Mouse (Mus musculus) cerebellum, postnatal 36 days (tissue): ENCODE results near the gene Grin2a.

ENCODE experiments used
- DNase-seq, 2 experiments: peaks; one replicate each; pipeline ENCODE4 v3.0.0; 2021 to 2022; ENCODE audit warnings: mixed read lengths in 2 of 2

The Grin2a gene

GRCm38 (mm10) chr16:9994951-9995813 lies at the start of gene Grin2a:
TSS of gene Grin2a (minus strand) at chr16:9995560.
- DNase-seq: peak; percentile 78 to 81

DNA sequence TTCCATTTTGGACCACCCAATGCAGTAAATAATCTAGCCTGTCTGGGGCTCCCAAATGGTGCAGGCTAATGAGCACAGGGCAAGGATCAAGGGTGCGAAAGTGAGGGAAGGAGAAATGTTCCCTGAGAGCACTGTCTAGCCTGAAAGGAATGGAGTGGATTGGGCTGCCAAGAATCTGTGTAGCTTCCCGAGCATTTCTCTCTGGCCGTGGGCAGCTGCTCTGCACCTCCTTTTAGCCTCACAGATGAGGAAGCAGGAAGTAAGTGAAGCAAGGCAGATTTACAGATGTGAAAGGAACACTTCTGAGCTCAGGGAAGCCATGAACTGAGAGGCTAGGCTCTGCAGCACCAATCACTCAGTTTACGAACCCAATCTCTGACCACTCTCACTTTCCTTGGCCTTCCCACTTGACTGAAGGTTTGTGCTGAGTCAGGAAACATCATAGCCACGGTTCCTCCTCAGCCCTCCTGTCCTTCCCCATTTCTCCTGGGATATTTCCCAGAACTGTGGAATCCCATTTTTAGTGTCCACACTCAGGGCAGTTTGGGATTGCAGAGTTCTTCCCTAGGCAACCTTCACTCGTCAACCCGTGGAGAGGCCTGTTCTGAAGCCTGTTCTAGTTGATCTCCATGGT lies 40.3 kb upstream of the Grin2a start:
- no peak for DNase-seq

- DNase-seq: no peak
Measured at GRCm38 (mm10) chr16:10033416-10033979, 38.1 kb upstream of the Grin2a start.

DNA sequence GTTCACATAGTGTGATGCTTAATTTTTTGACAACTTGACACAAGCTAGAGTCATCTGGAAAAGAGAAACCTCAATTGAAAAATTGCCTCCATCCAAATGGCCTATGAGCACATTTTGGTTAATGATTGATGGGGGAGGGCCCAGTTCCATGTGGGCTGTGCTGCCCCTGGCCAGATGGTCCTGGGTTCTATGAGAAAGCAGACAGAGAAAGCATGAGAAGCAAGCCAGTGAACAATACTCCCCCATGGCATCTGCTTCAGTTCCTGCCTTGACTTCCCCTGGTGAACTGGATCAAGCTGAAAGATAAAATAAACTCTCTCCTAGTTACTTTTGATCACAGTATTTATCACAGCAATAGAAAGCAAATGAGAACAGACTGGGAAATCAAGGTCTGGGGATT lies 36.5 kb upstream of the Grin2a start:
- DNase-seq: no peak

DNA sequence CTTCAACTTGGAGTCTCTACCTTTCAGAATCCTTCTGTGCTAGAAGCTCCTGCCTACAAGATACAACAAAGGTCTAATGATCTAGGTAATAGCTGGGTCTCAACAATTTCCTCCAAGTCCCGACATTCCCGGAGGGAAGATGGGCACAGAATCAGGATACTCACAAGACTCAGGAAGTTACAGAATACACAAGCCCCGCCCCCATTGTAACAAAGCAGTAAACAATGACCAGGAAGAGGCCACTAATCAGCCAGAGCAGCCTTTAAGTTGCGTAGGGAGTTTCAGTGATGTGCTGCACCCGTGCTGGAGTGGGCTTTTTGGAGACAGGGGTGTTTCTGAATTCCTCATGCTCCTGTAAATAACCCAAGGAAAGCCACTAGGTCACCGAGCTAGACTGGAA lies 31.4 kb upstream of the Grin2a start:
- DNase-seq: no peak

GRCm38 (mm10) chr16:10009743-10010142 lies 14.4 kb upstream of the Grin2a start:
- no peak for DNase-seq

DNA sequence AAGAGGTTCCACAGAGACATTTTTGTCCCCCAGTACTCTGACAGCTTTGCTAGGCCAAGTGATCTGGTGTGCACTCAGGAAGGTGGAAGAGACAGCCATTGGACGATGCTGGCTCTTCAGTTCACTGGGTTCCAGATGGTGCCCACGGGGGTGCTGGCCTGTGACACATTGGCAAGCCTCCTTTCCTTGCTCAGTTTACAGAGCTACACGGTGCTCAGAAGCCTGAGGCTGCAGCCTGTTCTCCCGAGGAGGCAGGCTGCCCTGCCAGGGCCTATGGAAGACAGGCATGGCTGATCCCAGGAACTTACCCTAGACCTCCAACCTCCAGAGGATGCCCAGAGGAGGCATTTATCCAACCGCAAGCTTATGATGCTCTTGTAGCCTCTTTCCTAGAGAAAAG lies 10.2 kb upstream of the Grin2a start:
- DNase-seq: peak; percentile 98 to 99

- no peak for DNase-seq
Measured at GRCm38 (mm10) chr16:10004096-10004495, 8.7 kb upstream of the Grin2a start.

- DNase-seq: no peak
Measured at GRCm38 (mm10) chr16:10003001-10003400, 7.6 kb upstream of the Grin2a start.

DNA sequence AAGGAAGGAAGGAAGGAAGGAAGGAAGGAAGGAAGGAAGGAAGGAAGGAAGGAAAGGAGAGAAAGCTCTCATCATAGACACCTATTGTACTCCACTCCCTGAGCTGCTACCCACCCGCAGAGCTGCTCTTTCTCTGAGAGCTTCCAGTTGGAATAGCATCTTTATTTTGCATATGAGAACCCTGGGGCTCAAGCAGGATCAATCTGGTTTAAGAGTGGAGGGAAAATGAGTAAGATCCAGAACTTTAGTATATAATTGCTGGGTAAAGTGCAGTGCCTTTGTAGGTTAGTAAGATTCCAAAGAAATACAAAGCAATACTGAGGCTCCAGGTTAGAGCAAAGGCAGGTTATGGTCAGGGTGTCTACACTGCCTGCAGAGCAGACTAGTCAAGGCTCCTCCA lies 6.2 kb upstream of the Grin2a start:
- DNase-seq: no peak

DNA sequence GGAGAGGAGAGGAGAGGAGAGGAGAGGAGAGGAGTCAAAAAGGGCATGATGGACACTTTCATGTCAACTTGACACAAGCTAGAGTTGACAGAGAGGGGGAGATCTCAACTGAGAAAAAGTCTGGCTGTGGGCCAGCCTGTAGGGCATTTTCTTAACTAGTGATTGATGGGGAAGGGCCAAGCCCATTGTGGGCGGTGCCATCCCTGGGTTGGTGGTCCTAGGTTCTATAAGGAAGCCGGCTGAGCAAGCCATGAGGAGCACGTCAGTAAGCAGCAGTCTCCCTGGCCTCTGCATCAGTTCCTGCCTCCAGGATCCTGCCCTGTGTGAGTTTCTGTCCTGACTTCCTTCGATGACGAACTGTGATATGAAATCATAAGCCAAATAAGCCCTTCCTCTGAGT lies 4.6 kb upstream of the Grin2a start:
- DNase-seq: no peak

DNA sequence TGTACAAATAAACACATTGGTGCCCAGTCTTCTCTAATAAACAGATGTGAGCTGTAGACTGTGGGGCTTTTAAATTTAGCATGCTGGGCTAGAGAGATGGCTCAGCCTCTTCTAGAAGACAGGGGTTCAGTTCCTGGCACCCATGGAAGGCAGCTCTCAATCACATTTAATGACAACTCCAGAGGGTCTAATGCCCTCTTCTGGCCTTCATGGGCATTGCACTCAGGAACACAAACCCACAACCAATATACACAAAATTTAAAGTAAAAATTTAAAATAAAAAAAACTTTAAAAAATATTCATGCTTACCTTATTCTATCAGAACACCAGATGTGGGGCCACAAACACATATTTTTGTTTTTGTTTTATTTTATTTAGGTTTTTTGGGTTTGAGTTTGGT lies 2.6 kb upstream of the Grin2a start:
- DNase-seq: no peak

DNA sequence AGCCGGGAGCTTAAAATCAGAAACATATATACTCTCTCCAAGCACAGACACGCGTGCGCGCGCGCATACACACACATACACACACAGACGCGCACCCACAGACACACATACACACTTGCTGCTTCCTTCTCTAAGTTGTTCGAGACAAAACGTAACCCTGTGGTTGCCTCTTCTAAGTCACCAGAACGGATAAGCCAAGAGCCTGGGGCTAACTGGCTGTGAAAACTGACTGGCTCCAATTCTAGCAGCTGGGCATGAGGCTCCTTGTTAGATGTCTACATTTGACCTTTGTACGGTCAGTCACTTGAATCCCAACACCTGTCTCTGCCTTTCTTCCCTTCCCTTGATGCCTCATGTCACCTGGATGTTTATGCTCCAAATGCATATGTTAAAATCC lies 452 bp upstream of the Grin2a start:
- no peak for DNase-seq

GRCm38 (mm10) chr16:9994041-9994950 lies 1.1 kb downstream of the Grin2a start:
- DNase-seq: no peak

DNA sequence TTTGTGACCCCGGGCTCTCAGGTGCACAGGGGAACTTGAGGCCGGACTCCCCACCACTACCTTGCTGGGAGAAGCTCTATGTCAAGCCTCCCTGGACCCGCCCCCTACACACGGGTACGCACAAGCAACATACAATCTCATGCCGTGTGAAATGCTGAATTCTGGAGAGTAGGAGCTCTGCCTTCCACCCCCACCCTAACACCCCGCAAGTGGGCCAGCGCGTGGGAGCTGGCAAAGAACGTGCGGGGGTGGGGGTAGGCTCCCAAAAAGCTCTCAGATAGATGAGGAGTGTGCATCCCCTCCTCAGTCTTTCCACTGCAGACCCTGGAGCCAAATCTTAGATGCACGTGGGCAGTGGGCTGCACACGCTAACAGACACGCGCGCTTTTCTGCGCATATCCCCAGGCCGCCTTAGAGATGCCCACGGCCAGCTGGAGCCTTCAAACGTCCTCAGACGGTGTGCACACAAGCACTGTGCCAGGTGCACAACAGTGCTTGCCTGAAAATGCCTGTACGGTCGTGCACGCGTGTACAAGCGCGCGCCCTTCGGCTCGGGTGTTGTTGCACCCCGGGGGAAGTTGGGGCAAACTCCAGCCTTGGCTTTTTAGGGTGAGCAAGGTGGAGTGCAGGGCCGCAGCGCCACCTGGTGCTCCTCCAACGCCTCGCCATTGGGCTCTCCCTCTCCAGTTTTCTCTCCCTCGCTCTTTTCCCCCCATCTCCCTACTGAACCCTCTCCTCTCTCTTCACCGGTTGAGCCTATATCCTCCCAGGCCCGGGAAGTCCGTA lies 1.9 kb downstream of the Grin2a start:
- DNase-seq: peak; percentile 90 to 92

- DNase-seq: peak; percentile 35 to 40
Measured at GRCm38 (mm10) chr16:9992773-9993221, 2.6 kb downstream of the Grin2a start.

DNA sequence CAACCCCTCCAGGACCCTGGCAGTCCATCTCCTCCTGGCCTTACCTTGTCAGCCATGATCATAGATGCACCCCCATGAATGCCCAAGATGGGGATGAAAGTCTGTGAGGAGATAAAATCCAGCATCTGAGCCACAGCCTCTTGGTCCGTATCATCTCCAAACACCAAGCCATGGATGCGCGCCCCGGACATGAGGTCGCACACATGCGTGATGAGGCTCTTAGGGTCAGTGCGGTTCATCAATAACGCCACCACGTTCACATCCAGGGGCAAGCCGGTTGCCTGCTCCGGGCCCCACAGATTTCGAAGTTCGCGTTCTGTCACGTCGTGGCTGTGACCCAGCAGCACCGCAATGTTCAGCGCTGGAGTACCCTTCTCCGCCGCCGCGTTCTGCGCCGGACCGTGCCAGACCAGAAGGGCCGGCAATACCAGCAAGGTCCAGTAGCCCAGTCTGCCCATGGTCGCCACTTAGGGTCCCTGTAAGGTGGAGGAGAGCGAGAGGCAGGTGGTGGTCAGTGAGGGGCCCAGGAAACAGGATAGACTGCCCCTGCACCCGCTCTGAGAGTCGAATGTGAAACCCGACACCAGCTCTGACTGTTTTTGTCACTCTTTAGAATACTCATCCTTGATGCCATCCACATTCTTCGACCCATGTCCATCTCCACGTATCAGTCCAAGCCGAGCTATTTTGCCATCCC lies 3.1 kb downstream of the Grin2a start:
- no peak for DNase-seq

DNA sequence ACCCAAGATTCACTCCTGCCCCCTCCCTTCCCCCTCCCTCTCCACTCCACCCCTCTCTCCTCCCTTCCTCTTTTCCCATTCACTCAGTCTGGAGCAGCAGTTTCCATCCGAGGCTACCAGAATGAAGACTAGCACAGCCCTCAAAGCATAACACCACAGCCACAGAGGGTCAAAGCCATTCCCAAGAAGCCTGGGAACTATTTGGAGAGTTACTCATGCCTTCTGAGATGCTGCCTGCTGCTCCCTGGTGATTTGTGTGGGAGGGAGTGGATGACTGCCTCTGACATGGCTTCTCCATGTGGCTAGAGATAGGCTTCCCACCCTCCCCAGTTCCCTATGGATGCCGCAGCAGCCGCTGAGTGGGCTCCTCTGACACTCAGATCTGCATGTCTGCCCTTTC lies 10.3 kb downstream of the Grin2a start:
- no peak for DNase-seq

- peak; percentile 34 to 64 for DNase-seq
Measured at GRCm38 (mm10) chr16:9980641-9981040, 14.7 kb downstream of the Grin2a start.

DNA sequence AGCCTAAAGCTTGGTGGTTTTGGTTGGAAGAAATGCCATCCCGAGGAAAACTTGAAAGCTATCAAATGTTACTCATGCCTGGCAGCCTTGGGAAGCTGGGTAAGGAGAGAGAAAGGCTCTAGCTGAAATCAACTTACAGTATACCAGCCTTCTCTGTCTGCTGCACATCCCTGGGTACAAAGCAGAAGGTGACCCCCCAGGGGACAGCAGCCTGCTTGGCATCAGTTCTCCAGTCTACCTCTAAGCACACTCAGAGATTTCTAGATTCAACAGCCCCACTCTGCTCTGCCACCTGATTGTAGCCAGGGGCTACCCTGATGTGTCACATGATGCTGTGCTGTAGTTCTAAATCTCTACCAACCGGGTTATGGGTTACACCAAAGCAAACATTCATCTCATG lies 17.2 kb downstream of the Grin2a start:
- DNase-seq: peak; percentile 43 to 45

DNA sequence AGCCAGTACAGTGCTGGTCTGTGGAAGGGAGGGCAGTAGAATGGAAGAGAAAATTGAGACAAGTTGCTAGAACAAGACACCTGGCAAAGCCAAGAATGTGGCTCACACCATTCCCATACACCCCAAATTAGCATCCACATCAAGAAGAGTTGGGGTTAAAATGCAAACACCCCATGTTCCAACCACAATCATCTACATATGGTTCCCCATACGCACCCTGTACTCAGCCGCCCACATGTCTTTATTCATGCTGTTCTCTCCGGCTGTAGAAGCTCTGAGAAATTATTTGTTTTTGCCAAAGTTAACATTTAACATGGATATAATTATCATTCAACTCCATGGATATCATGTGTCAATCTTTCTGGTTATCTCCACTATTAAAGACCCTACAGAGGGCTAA lies 22.7 kb downstream of the Grin2a start:
- no peak for DNase-seq
